In genomic region chr3:32020981-32021380, GRCm38 (mm10) we compare ENCODE assay signal across 12 mouse cellular contexts.
"Had no signal": no experiment of that assay in that cellular context is flagged by ENCODE, and none has a peak within 500 bp of the region (broad histone marks: within the 10 kb centered on the region; RNA-seq: fewer than 3 reads in every experiment).

No protein-coding gene starts in this region.

- H3K4me3 ChIP-seq: limb, embryonic 13.5 days; midbrain, embryonic 12.5 days; neural tube, embryonic 13.5 days had no signal

- H3K4me1 ChIP-seq: limb, embryonic 13.5 days; midbrain, embryonic 12.5 days; neural tube, embryonic 13.5 days had no signal

- H3K9me3 ChIP-seq: limb, embryonic 13.5 days; midbrain, embryonic 12.5 days; neural tube, embryonic 13.5 days had no signal

- DNase-seq: kidney, postnatal 14 days; left cerebral cortex, postnatal 4 days; lung, adult 18-20 months; retina, postnatal 1 day; right cerebral cortex, postnatal 14 days; thymus, adult 18-20 months; thymus, postnatal 14 days had no signal

- H3K4me2 ChIP-seq: limb, embryonic 13.5 days; midbrain, embryonic 12.5 days; neural tube, embryonic 13.5 days had no signal

- ATAC-seq: midbrain, embryonic 16.5 days had no signal

- H3K27me3 ChIP-seq: limb, embryonic 13.5 days; midbrain, embryonic 12.5 days; neural tube, embryonic 13.5 days had no signal

- H3K9ac ChIP-seq: limb, embryonic 13.5 days; liver, embryonic 14.5 days; midbrain, embryonic 12.5 days; neural tube, embryonic 13.5 days had no signal

- H3K36me3 ChIP-seq: limb, embryonic 13.5 days; midbrain, embryonic 12.5 days; neural tube, embryonic 13.5 days had no signal

- H3K27ac ChIP-seq: limb, embryonic 13.5 days; liver, embryonic 14.5 days; midbrain, embryonic 12.5 days; neural tube, embryonic 13.5 days had no signal
